Mouse (Mus musculus): ENCODE measurements around the gene Adamts17.

The Adamts17 gene

GRCm38 (mm10) chr7:66970235-66970634 is 130.7 kb downstream of the Adamts17 start:
- no peak for DNase-seq (ENCODE audit: low spot score in 2 of 2)

DNA sequence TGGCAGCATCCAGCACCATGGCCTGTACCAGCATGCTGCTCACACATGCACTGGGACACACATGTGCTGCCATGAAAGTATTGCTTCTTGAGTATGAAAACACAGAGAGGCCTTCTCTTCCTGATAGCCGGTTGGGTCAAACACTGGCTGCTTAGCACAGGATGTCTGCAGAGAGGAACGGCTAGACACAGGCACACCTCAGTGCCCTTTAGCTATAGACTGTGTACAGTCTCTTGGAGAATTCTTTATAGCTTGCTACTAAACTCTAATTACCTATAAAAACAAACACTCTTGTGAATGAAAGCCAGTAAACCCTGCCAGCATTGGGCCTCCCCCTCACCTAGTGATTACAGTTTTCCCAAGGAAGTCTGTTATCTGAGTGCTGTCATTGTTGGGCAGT is 131.4 kb downstream of the Adamts17 start:
- no peak for DNase-seq (ENCODE audit: low spot score in 2 of 2)

DNA sequence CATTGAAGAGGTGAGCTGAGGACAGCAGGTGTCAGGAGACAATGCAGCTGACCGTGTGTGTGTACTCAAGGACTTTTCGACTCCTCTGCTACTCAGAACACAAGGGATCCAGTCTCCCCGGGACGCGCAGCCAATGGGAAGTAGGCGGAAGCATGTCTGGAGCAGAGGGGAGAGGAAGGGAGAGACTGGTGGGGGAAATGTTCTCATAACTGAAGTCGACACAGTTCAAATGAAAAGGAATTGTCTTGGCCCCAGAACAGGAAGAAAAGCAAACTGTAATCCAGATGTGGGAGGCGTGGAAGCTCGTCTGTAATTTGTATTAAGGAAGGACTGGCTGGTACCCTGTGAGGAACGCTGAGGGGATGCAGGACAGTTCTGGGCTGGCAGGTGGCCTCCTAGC is 135.3 kb downstream of the Adamts17 start:
- no peak for DNase-seq (ENCODE audit: low spot score in 2 of 2)

- no peak for DNase-seq (ENCODE audit: low spot score in 2 of 2)
Observed at GRCm38 (mm10) chr7:66976371-66976770, 136.8 kb downstream of the Adamts17 start.

DNA sequence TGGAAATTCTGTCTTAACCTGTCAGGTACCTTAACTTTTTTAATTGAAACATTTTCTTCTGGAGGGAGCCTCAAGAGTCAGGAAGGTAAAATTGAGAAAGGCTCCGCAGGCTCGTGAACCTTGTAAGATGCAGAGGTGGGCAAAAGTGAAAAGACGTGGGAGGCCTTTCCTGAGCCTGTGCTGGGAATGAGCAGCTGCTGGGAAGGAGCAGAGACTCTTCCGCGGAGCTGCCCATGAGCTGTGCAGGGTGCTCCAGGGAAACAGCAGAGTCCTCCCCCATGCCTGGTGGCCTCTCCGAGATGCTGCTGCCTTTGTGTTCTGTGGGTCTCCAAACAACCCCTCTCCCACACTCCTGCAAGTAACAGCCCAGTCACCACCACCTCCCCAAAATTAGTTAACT is 142.1 kb downstream of the Adamts17 start:
- DNase-seq (ENCODE audit: low spot score in 2 of 2), result no peak

DNA sequence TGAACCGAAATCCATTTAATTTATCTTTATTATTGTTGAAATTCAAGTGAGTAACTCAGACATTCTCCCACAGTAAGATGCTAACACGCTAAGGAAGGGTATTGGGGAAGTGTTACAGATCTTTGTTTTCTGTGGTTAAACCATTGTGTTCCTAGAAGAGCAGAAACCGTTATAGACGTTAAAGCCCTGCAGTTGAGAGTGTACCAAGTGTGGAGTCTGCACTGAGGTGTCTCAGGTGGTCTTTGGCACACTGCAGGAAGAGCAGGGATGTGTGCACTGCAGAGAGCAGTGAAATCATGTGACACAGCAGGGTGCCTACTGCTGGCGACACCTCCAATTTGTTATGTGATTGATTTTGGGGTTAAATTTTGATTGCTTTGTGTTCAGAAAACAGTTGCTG is 142.5 kb downstream of the Adamts17 start:
- no peak for DNase-seq (ENCODE audit: low spot score in 2 of 2)

DNA sequence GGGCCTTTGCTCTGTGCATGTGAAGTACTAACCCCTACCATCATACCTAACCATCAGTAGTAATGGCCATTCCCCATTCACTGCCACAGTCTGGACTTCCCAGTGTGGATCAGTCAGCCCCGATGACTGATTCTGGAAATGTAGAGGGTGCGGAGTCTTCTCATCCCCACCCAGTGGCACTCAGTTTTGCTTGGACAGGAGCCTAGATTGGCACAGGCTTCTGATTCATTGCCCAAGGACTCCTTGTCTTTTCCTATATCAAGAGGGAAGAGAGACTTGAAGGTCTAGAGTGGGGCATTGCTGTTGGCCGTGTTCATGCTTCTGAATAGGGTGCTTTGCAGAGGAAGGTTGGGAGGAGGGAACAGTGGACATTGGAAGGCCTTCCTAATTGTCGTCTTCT is 148.1 kb downstream of the Adamts17 start:
- no peak for DNase-seq (ENCODE audit: low spot score in 2 of 2)

GRCm38 (mm10) chr7:66988441-66988840 is 148.9 kb downstream of the Adamts17 start:
- no peak for DNase-seq (ENCODE audit: low spot score in 2 of 2)

GRCm38 (mm10) chr7:66989357-66990045 is 150.0 kb downstream of the Adamts17 start:
- no peak for DNase-seq (ENCODE audit: low spot score in 2 of 2)

DNA sequence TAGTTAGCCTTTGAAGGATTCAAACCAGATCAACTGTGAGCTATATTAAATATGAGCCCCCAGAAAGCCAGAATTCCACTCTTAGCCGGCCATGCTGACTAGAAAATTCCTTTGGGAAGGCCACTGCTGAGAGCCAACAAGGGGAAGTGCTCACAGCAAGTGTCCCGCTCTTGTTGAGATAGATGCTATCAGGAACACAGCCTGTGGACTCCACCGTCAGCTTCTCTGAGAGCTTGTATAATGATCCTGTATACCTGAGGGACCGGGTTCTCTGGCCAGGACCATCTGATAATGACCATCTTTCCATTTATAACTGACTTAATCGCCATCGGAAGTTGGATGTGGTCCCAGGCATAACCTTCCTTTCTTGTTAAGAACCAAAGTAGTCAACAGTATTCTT is 159.3 kb downstream of the Adamts17 start:
- DNase-seq (ENCODE audit: low spot score in 2 of 2), result no peak

DNA sequence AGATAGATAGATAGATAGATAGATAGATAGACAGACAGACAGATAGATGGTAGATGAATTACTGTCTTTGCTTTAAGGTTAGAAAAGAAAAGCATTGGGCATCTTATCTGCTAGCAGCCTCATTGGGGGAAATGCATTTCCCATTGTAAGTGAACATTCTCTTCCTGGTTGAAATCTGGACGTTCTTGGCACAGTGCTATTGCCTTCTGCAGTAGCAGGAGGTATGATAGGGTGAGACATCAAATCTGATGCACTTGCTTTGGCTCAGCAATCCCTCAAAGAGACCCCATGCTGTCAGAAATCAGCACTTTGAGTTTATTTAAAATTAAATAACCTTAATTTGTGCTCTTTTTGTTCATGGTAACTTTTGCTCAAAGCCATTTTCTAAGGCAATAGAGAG is 164.1 kb downstream of the Adamts17 start:
- no peak for DNase-seq (ENCODE audit: low spot score in 2 of 2)

GRCm38 (mm10) chr7:67004220-67004619 is 164.7 kb downstream of the Adamts17 start:
- no peak for DNase-seq (ENCODE audit: low spot score in 2 of 2)

- no peak for DNase-seq (ENCODE audit: low spot score in 2 of 2)
Observed at GRCm38 (mm10) chr7:67009841-67010240, 170.3 kb downstream of the Adamts17 start.

DNA sequence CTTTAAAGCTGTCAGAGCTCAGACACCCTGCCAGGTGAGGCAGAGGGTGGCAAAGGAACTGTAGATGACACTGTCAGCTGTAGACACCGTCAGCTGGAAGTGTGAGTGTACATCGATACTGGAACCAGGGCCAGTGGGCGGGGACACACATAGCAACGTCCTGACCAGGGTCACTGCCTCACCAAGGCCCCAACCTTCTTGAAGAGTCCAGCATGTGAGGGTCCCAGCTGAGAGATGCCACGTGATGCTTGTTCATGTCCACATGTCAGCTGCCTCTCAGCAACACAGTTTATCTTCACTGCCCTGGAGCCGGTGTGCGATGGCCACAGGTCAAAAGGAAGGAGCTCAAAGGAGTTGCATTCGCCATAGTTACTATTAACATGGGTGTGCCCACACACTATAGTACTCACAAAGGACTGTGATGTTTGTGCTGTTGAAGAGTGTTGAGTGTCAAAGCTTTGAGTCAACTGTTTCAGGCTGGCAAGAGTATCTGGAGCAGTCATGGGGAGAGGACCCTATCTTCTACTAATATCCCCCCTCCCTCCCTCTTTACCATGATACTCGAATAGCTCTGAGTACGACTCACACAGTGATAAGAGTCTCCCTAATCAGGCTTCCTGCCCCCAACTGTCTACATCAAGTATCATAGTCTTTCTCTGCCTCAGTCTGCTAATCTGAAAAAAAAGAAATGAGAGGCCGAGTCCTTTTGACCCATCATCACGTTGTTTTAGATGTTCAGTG is 172.6 kb downstream of the Adamts17 start:
- DNase-seq (ENCODE audit: low spot score in 2 of 2), result no peak

- DNase-seq (ENCODE audit: low spot score in 2 of 2), result no peak
Observed at GRCm38 (mm10) chr7:67013211-67013895, 173.8 kb downstream of the Adamts17 start.

DNA sequence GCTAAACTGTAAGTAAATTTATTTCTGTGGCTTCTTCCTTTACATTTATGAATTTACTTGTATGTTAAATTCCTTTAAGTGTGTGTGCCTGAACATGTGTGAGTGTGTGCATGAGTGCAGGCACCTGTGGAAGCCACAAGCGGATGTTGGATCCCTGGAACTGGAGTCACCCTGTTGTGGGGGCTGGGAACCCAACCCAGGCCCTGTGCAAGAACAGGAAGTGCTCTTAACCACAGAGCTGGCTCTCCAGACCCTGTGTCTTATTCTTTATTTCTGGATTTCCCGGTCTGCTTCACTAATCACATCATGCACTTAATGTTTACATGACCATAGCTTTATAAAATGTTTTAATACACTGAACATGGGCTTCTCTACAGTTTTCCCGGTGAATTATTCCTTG is 180.4 kb downstream of the Adamts17 start:
- DNase-seq (ENCODE audit: low spot score in 2 of 2), result no peak

DNA sequence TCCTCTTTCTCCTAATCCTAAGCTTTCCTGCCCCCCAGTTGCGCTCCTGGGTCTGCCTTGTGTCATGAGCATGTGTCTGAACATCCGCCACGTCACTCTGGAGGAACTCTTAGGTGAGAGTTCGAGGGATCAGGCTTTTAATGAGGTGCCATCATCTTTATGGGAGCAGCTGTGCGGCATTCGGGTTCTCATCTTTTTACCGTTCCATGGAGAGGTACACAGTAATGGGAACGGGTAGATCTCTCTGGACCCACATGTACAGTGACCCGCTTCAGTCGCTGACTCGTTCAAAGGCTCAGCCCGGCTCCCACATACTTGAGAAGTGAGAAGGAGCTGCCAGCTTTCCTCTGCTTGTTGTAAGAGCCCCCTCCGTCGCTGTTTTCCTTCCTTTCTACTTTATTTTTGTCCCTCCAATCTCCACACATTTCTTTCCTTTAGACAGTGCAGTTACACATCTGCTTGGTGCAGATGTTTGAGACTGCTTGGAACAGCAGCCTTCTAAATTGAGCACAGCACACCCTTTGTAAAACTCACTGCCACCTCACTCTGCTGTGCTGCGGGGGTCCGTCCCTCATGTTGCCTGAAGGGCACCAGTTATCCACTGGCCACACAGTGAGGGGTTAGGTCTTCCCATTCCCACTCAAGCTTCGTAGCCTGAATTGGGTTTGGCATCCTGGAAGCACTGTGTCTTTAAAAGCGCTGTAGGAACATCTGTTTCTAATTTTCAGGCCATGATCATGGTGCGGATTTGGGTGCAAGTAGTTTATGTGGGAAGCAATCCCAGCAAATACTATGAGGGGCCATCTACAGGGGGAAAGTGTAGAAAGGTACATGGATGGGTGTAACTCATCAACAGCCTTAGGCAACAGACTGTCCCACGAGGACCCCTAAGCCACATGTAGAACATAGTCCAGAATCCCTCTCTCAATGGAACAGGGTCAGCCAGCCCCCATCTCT is 186.9 kb downstream of the Adamts17 start:
- DNase-seq (ENCODE audit: low spot score in 2 of 2), result no peak

- DNase-seq (ENCODE audit: low spot score in 2 of 2), result no peak
Observed at GRCm38 (mm10) chr7:67027216-67027615, 187.7 kb downstream of the Adamts17 start.

GRCm38 (mm10) chr7:67027696-67028095 is 188.2 kb downstream of the Adamts17 start:
- DNase-seq (ENCODE audit: low spot score in 2 of 2), result no peak

DNA sequence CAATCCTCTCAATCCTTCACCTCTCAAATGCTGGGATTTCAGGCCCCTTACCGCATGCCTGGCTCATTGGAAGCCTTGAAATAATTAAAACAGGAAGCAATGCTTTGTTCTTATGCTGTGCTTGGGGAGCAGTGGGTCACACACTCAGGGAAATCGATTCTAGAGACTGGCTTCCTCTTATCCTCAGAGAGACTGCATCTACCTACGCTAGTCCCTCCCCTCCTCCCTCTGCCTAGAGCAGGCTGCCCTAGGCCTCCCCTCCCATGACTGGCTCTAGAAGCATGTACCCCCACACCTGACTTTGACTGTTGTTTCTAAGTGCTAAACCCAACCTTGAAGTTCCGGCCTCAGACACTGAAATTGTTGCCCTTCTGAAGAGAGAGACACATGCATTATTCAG is 189.4 kb downstream of the Adamts17 start:
- no peak for DNase-seq (ENCODE audit: low spot score in 2 of 2)

DNA sequence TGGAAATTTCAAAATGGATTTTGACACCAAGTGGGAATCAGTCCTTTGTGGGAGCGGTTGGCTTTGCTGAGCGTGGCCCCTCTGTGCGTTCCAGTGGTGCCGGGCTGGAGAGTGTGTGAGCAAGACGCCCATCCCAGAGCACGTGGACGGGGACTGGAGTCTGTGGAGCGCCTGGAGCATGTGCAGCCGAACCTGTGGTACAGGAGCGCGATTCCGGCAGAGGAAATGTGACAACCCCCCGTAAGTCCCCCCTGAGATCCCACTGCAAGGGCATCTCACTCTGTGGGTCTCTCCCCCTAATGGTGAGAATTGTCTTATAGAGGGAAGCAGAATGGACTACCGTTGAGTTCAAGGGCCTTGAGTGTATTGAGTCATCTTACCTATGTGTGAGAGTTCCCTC is 189.9 kb downstream of the Adamts17 start:
- DNase-seq (ENCODE audit: low spot score in 2 of 2), result no peak

DNA sequence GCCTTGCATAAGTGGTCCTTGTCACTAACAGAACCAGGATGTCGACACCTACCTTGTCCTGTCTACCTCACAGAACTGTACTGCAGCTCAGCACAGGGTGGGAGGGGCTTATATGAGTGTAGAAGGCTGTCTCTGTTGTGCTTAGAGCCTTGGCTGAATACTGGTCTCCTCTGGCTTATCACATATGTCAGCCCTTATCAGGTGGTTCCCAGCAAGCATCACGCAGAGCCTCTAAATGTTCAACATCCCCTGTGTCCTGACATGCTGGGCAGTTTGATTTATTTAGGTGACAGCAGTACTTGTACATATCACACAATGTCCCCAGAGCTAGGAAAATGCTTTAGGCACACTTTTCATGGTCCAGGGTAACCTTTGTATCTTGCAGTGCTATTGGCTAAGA is 191.7 kb downstream of the Adamts17 start:
- DNase-seq (ENCODE audit: low spot score in 2 of 2), result no peak
